Mouse (Mus musculus): Measurements from ENCODE around the gene Gm20777.
"Not testable (repeated sequence)": the region's sequence is repeated elsewhere in the genome, so short reads cannot be mapped to it uniquely, and the experiment has no call there.

Gm20777 gene

GRCm38 (mm10) chrY:10752350-10752749 is at the start of gene Gm20777:
TSS of gene Gm20777 (minus strand) at chrY:10752450.
- DNase-seq (ENCODE audit: low spot score in 2 of 2) = not testable (repeated sequence)

GRCm38 (mm10) chrY:10709551-10709950 is 42.7 kb downstream of the Gm20777 start:
- DNase-seq (ENCODE audit: low spot score in 2 of 2) = peak in 1 of 2 experiments; percentile 29

GRCm38 (mm10) chrY:10708761-10709160 is 43.5 kb downstream of the Gm20777 start:
- peak in 1 of 2 experiments; percentile 1 for DNase-seq (ENCODE audit: low spot score in 2 of 2)

- peak in 1 of 2 experiments; percentile 1 for DNase-seq (ENCODE audit: low spot score in 2 of 2)
Observed at GRCm38 (mm10) chrY:10708226-10708625, 44.0 kb downstream of the Gm20777 start.

GRCm38 (mm10) chrY:10706686-10707085 is 45.6 kb downstream of the Gm20777 start:
- DNase-seq (ENCODE audit: low spot score in 2 of 2) = peak in 1 of 2 experiments; percentile 1

Measured in left cerebral cortex, adult 9 months (tissue).